Mouse (Mus musculus): ENCODE measurements around the gene Slc35a1.

Slc35a1 gene

GRCm38 (mm10) chr4:34653179-34653578, 34.1 kb downstream of the Slc35a1 start:
- DNase-seq (ENCODE audit: low spot score), result no peak

GRCm38 (mm10) chr4:34644779-34645178, 42.5 kb downstream of the Slc35a1 start:
- DNase-seq (ENCODE audit: low spot score), result no peak

GRCm38 (mm10) chr4:34640731-34641130, 46.5 kb downstream of the Slc35a1 start:
- DNase-seq (ENCODE audit: low spot score), result no peak

- DNase-seq (ENCODE audit: low spot score), result no peak
Measured at GRCm38 (mm10) chr4:34639745-34640364, 47.4 kb downstream of the Slc35a1 start.

DNA sequence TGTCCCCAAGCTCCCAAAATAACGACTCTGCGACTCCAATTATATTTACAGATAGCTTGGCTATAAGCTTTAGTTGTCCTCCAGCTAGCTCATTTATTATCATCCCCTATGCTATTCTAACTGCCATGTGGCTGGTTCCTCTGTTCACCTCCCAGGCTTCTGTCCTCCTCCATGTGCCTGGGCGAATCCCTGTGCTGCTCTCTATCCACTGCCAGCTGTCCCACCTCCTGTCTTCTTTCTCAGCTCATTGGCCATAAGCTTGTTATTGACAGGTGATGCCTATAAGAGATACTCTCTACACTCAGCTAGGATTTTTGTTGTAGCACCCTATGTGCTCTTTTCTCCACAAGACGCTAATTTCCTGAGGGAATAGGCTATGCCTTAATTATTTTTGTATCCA, 49.4 kb downstream of the Slc35a1 start:
- no peak for DNase-seq (ENCODE audit: low spot score)

- DNase-seq (ENCODE audit: low spot score), result no peak
Measured at GRCm38 (mm10) chr4:34637386-34637785, 49.9 kb downstream of the Slc35a1 start.

DNA sequence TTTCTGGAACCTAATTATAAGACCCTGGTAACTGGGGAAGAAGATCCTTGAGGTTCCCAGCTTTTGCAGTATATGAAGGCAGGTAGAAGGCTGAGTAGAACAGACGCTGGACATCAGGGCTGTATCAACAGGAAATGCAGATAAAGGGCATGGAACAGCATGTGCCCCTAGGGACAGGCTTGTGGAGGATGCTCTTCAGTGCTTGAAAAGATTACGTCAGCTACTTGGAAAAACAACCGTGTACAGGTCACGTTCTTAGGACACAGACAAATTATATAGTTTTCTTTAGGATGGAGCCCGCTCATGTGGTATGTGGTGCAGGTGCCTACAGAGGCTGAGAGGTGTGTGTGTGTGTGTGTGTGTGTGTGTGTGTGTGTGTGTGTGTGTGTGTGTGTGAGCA, 51.2 kb downstream of the Slc35a1 start:
- DNase-seq (ENCODE audit: low spot score), result no peak

DNA sequence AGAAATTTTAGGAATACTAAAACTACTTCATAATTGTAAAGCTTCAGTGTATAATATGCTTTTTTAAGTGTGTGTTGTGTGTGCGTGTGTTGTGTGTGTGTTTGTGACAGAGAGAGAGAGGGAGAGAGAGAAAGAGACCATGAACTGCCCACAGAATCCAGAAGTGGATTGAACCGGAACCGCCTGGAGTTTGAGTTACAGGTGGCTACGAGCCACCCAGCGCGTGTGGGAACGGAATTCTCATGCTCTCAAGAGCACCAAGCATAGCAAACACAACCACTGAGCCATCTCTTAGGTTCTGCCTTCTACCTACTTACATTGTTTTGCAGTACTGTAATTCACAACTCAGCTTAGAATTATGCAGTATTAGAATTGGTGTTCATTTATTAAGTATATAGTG, 53.1 kb downstream of the Slc35a1 start:
- no peak for DNase-seq (ENCODE audit: low spot score)

DNA sequence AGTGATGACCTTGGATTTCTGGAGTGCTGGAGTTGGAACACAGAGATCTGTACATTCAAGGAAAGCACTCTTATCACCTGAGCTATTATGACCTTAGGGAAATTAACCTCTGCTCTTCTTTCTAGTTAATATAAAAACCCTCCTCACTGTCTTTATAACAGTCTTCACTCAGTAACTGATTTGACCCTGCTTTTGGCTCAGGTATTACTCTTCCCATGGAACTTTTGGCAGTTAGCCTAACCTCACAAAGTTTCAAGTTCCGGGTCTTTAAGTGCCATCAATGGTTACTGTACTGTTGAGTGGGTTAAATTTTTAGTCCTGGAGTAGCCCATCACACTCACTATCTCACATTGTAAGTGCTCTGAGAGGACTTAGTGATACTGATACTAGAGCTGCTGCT, 57.3 kb downstream of the Slc35a1 start:
- DNase-seq (ENCODE audit: low spot score), result no peak

DNA sequence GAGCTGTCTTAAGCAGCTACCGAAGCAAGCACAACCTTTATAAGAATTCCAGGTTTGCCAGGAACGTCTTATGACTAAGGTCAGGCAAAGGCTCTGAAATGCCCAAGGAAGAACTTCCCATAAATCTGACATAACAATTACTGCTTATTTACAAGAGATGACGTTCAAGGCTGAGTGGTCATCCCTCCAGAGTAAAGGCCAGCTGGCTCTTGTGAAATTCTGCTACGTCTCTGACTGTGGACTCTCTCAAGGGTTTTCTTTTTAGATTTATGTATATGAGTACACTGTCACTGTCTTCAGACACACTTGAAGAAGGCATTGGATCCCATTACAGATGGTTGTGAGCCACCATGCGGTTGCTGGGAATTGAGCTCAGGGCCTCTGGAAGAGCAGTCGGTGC, 60.8 kb downstream of the Slc35a1 start:
- no peak for DNase-seq (ENCODE audit: low spot score)

- no peak for DNase-seq (ENCODE audit: low spot score)
Measured at GRCm38 (mm10) chr4:34625556-34625955, 61.7 kb downstream of the Slc35a1 start.

- DNase-seq (ENCODE audit: low spot score), result no peak
Measured at GRCm38 (mm10) chr4:34616146-34616545, 71.1 kb downstream of the Slc35a1 start.

- peak; percentile 31 for DNase-seq (ENCODE audit: low spot score)
Measured at GRCm38 (mm10) chr4:34615303-34615702, 71.9 kb downstream of the Slc35a1 start.

- DNase-seq (ENCODE audit: low spot score), result peak; percentile 91
Measured at GRCm38 (mm10) chr4:34614630-34615094, 72.6 kb downstream of the Slc35a1 start, which contains the start of the genes Orc3 and Rars2. TSS of gene Orc3 (minus strand) at chr4:34614944. TSS of gene Rars2 (plus strand) at chr4:34614957.

DNA sequence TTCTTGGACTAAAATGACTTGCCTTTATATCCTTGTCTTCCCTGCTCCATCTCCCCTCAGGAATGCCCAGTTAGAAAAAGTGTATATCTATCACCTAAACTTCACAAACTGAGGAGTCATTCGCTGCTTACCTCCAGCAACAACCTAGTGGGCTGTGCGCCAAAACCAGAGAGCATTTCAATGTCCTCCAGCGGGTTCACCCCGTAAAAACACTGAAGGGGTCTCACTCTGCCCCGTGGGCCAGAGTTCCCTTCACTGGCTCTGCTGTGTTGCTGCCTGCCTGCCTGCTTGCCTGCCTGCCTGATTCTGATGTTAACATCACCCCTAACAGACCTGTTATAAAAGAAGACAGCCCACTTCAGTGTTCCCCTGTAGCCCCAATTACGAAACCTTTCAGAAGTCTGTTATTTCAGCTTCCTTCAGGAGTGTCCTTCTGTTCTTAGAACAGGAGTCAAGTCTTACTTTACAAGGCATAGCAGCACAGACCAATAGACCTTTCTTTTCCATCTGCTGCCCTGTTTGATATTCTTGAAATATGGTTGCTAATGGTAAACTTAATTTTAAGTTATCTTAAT, 73.6 kb downstream of the Slc35a1 start:
- no peak for DNase-seq (ENCODE audit: low spot score)

Data from yolk sac, embryonic 10.5 days (tissue).